Mouse (Mus musculus) cerebellum, adult 9-10 months (tissue): Measurements from ENCODE around the gene Rnf25.

Experiments used
- DNase-seq: peaks from one replicate; pipeline ENCODE4 v3.0.0; 2022

Rnf25 gene

GRCm38 (mm10) chr1:74601267-74601962, at the start of gene Rnf25, which contains the start of gene Stk36:
Gene Rnf25 (minus strand): TSS chr1:74601397.
Gene Stk36 (plus strand): TSS chr1:74601445.
- DNase-seq = peak; percentile 82

DNA sequence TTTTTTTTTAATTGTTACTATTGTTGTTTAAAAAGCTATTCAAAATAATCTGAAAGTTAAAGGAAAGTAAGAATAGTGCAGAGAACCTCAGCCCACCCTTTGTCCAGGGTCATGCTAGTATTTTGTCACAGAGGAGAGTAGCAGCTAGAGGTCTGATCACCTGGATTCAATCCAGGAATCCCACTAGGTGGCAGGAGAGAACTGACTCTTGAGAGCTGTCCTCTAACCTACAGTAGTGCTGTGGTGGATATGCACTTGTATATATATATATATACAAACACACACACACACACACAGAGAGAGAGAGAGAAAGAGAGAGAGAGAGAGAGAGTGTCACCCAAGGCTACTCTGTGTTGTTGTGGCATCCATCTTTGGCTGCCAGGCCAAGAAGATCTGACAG, 42.7 kb upstream of the Rnf25 start:
- DNase-seq = no peak

- DNase-seq = no peak
These were observed 42.3 kb upstream of the Rnf25 start for GRCm38 (mm10) chr1:74643524-74643923.

GRCm38 (mm10) chr1:74632734-74633133, 31.5 kb upstream of the Rnf25 start:
- no peak for DNase-seq

DNA sequence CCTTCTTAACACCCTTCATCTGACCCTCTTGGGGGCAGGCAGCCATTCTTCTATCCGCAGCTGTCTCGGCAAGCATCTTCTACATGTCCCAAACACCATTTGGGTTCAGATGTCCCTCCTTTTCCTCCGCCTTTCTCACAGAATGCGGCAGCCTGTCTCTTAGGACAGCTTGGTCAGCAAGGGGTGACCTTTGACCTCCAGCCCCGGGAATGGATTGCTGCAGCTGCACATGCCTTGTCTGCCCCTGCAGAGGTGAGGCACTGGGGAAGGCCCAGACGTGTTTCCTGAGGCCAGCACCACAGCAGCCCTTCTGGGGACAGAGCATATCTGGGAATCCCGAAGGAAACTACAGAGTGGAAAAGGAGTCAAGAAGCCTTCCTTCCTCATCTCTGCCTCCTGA, 26.8 kb upstream of the Rnf25 start:
- no peak for DNase-seq

- DNase-seq = no peak
These were observed 24.9 kb upstream of the Rnf25 start for GRCm38 (mm10) chr1:74626076-74626475.

GRCm38 (mm10) chr1:74624183-74624582, 23.0 kb upstream of the Rnf25 start:
- DNase-seq = no peak

DNA sequence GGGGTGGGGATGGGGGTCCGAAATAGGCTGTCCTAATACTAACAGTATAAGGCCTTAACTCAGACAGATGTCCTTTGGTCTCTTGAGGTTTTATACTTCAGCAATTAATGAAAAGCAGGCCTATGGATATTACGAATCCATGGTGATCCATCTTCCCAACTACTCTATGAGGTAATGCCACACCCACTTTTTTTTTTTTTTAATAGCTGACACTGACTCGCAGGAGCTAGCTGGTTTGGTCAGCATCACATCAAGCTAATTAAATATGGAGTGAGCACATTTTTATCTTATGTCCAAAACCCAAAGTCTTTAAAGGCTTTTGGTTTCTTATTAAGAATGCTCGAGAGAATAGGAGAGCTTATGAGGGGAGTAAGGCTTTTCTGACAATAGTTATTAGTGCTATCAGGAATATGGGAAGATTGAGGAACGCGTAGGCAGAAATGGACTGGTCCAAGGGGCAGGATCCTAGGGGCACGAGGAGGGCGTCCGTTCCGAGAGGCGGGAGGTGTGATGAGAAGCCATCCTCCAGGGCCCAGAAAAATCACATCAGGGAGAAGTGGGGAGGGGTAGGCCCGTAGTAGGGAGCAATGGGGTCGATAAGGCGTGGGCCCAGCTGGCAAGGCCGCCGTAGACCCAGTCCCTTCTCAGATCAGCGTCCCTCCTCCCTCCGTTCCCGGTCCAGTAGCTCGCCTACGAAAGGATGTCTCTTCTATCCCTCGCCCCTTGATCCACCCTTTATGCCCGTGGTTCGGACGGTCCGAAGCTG, 513 bp downstream of the Rnf25 start:
- DNase-seq = no peak

DNA sequence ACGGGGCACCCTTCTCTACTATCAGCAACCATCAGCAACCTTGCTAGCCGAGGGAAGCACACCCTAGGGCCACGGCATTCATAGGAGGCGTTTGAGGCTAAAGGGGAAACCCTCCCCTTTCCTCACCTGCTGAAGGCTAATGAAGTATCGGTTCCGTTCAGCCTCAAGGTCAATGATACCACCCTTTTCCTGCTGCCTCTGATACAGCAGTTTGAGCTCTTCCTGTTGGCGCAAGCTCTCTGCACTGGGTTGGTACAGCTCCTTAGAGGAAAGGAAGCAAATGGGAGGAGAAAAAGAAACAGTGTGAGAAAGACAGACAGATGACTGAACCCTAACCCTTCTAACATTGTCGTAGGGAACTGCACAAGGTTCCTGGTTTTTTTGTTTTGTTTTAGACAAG, 6.8 kb downstream of the Rnf25 start:
- DNase-seq = no peak

DNA sequence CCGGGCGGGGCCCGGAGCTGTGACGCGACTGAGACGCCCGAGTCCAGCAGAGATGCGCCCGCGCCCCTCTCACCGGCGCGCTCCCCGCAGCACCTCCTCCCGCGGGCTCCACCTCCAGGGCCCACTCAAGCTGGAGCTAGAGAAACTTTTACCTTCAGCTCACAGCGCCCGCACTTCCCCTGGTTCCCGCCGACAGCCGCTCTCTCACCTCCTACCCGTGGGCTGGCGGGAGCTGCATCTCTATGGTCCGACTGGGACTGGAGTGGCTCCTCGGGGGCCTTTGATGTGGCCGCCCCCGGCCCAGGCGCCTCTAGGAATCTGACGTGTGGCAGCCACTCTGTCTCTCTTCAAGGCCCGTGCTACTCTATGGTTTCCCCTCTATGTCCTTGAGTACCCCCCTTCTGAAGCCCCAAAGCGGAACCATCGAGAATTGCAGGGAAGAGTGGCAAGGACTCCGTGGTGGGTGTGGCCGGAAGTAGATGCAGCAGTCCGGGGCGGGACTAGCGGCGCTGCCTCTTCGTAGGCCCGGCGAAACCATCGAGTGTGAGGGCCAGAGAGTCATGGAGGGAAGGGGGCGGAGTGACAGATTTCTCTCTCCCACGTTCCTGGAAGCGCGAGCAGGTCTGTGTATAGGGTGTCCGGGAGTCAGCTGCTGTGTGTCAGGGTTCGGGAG, 13.3 kb downstream of the Rnf25 start, which contains the start of the genes Zfp142 and Bcs1l:
TSS of gene Zfp142 (minus strand) at position 474 of the 673 bp plus-strand sequence.
TSS of gene Bcs1l (plus strand) at position 517 of the 673 bp plus-strand sequence.
- DNase-seq = peak; percentile 100

- no peak for DNase-seq
These were observed 13.9 kb downstream of the Rnf25 start for GRCm38 (mm10) chr1:74587233-74587772.

GRCm38 (mm10) chr1:74584616-74585398, 16.4 kb downstream of the Rnf25 start:
- DNase-seq = no peak

GRCm38 (mm10) chr1:74582621-74583020, 18.6 kb downstream of the Rnf25 start:
- no peak for DNase-seq

GRCm38 (mm10) chr1:74569739-74570719, 31.2 kb downstream of the Rnf25 start:
- DNase-seq = no peak

GRCm38 (mm10) chr1:74565834-74566233, 35.4 kb downstream of the Rnf25 start:
- DNase-seq = no peak

DNA sequence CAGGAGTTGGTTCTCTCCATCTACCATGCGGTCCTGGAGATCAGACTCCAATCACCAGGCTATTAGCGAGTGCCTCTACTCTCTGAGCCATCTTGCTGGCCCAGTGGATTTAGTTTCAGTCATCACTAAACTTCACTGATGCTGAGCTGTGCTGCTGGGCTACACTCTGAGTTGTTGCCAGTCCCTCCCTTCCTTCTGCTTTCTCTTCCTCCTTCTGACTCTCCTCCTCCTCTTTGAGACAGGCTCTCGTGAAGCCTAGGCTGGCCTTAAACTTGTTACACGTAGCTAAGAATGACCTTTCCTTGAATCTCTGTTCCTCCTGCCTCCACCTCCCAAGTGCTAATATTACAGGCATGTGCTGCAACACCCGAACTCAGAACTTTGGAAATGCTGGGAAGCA, 42.1 kb downstream of the Rnf25 start:
- DNase-seq = no peak

GRCm38 (mm10) chr1:74544184-74544583, 57.0 kb downstream of the Rnf25 start, which contains the start of gene Usp37:
Gene Usp37 (minus strand): TSS chr1:74544284.
- no peak for DNase-seq
